Mouse (Mus musculus) liver, adult 2 months (tissue): ENCODE measurements around the gene Afm.

Source experiments
- CTCF ChIP-seq: fragments of 200-500 bp; IDR thresholded peaks from 2 replicates; pipeline ENCODE4 v1.5.1; 2011; ENCODE audit warnings: low read depth, low read length, control low read depth
- POLR2A ChIP-seq: fragments of 200-500 bp; IDR thresholded peaks from 2 replicates; pipeline ENCODE4 v1.6.1; 2011; ENCODE audit warnings: low read length, control low read depth; ENCODE audit not compliant: insufficient read depth; ENCODE audit errors: extremely low read depth

GRCm38 (mm10) chr5:90584799-90585198, 66.1 kb downstream of the Afm start:
- TF ChIP-seq POLR2A (no peak), CTCF (no peak)
